ENCODE assay signal across 8 mouse cellular contexts in the genomic region with DNA sequence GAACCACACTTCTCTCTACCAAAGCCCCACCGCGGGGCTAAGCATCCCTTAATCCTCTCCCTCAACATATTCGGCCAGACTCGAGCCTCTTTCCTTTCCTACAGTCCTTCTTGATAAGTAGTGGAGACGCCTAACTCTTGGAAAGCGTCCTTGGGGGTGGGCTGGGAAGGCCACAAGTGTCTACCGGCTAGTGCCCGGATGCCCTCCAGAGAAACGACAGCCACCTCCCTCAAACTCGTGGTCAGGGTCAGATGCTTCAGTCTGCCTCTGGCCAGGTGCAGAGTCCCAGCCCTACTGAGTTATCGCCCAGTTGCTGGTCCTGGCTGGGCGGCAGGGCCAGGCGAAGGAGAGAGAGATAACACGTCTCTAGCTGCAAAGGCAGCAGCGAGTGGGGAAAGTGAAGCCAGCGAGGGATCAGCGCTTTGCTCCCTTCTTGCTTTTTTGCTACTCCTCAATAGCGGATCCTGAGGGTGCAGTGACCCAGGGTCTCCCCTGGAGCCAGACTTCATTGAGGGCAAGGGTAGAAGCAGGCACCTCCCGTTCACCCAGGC. TPM values are rescaled to one million over a fixed set of nuclear protein-coding genes. Genes with fewer than 3 reads are reported as not detected.
DNase-seq lines count a peak whose midpoint lies in the region; ATAC-seq and TF ChIP-seq lines count a peak whose summit lies in the region.

No protein-coding gene starts in this region.

- WGBS in thymus, adult 2 months: 13% methylated on average over 19 of the region's 19 CpGs
- WGBS in hindbrain, embryonic 16.5 days: 6% methylated on average over 18 of the region's 19 CpGs
- WGBS in midbrain, embryonic 11.5 days: 2% methylated on average over 19 of the region's 19 CpGs

- peaks cover 55% of the 10 kb centered on the region for H3K4me1 ChIP-seq in thymus, adult 2 months (replicated peaks; ENCODE audit: control insufficient read depth, insufficient read depth, low read length)
- H3K4me1 ChIP-seq in hindbrain, embryonic 16.5 days (ENCODE audit: control insufficient read depth, insufficient read depth, low read depth, low read length): peaks cover 20% of the 10 kb centered on the region
- peaks cover 30% of the 10 kb centered on the region for H3K4me1 ChIP-seq in midbrain, embryonic 11.5 days (ENCODE audit: control insufficient read depth, insufficient read depth, low read length)

- H3K9ac ChIP-seq in hindbrain, embryonic 16.5 days (ENCODE audit: low read depth, low read length): peak overlapping the region; percentile 60
- peak overlapping the region; percentile 55 for H3K9ac ChIP-seq in midbrain, embryonic 11.5 days (ENCODE audit: low read length)

- no peak for ATAC-seq in hindbrain, embryonic 16.5 days
- no peak for ATAC-seq in midbrain, embryonic 11.5 days (ENCODE audit: low FRiP score)

- H3K4me3 ChIP-seq in thymus, adult 2 months (ENCODE audit: control insufficient read depth, insufficient read depth, low read length): peak overlapping the region; percentile 50
- H3K4me3 ChIP-seq in hindbrain, embryonic 16.5 days (ENCODE audit: low read length): peak overlapping the region; percentile 55
- peak overlapping the region; percentile 41 for H3K4me3 ChIP-seq in midbrain, embryonic 11.5 days (ENCODE audit: low read depth, low read length)

- H3K4me2 ChIP-seq in hindbrain, embryonic 16.5 days (ENCODE audit: low read length): peak overlapping the region; percentile 92
- peak overlapping the region; percentile 81 for H3K4me2 ChIP-seq in midbrain, embryonic 11.5 days

- DNase-seq in adrenal gland, postnatal 14 days: peak; percentile 61
- no peak for DNase-seq in adrenal gland, adult (ENCODE audit: inconsistent age in 2 of 2, low spot score in 1 of 2)
- DNase-seq in thymus, adult 2 months: peak; percentile 37
- no peak for DNase-seq in thymus, postnatal 14 days
- DNase-seq in midbrain, embryonic 11.5 days (ENCODE audit: low spot score, missing footprints): peak; percentile 96
- no peak for DNase-seq in urinary bladder, postnatal 25 days (ENCODE audit: low spot score)
- DNase-seq in T-cell, adult 2 months (ENCODE audit: low spot score): no peak

- H3K27me3 ChIP-seq in thymus, adult 2 months (ENCODE audit: control insufficient read depth, insufficient read depth, low read length): no peaks in the 10 kb centered on the region
- no peaks in the 10 kb centered on the region for H3K27me3 ChIP-seq in hindbrain, embryonic 16.5 days (replicated peaks; ENCODE audit: control insufficient read depth, insufficient read depth, low read length)
- H3K27me3 ChIP-seq in midbrain, embryonic 11.5 days (ENCODE audit: control insufficient read depth, insufficient read depth, low read length): peaks cover 14% of the 10 kb centered on the region

- H3K36me3 ChIP-seq in thymus, adult 2 months (ENCODE audit: control insufficient read depth, insufficient read depth, low read length): no peaks in the 10 kb centered on the region
- no peaks in the 10 kb centered on the region for H3K36me3 ChIP-seq in hindbrain, embryonic 16.5 days (ENCODE audit: control insufficient read depth, insufficient read depth, low read length)
- H3K36me3 ChIP-seq in midbrain, embryonic 11.5 days (ENCODE audit: control insufficient read depth, insufficient read depth, low read length): no peaks in the 10 kb centered on the region

- TF ChIP-seq CTCF in thymus, adult 2 months (IDR thresholded peaks at IDR 0.05; ENCODE audit: borderline replicate concordance, control insufficient read depth, extremely low read depth, insufficient read depth, low read length, poor library complexity): no peak

- no peak for TF ChIP-seq POLR2A in thymus, adult 2 months (IDR thresholded peaks at IDR 0.05; ENCODE audit: control insufficient read depth, extremely low read depth, insufficient read depth, low read length, poor library complexity)

- no peak overlapping the region for H3K27ac ChIP-seq in thymus, adult 2 months (ENCODE audit: control insufficient read depth, insufficient read depth, low read length)
- H3K27ac ChIP-seq in hindbrain, embryonic 16.5 days (ENCODE audit: low read depth, low read length): no peak overlapping the region
- H3K27ac ChIP-seq in midbrain, embryonic 11.5 days (ENCODE audit: low read depth, low read length): no peak overlapping the region

- no peaks in the 10 kb centered on the region for H3K9me3 ChIP-seq in hindbrain, embryonic 16.5 days (ENCODE audit: control insufficient read depth, low read length)
- no peaks in the 10 kb centered on the region for H3K9me3 ChIP-seq in midbrain, embryonic 11.5 days (ENCODE audit: control insufficient read depth, low read length)

RNA-seq across cellular contexts. Expression of gene Abhd15, which starts 0.6 kb away (rescaled TPM):
- total RNA-seq in adrenal gland, postnatal 14 days (2021): 24.3 and 26.9 TPM in 2 replicates
- 14.2 and 18.9 TPM in 2 replicates for polyA plus RNA-seq in thymus, adult 2 months (2012; rRNA removed)
- polyA plus RNA-seq in hindbrain, embryonic 16.5 days (2015; fragmentation: Nextera tagmentation; extraction: Ambion mirVana): 2.2 and 2.9 TPM in 2 replicates
- 1.9 and 2.1 TPM in 2 replicates for polyA plus RNA-seq in midbrain, embryonic 11.5 days (2014; fragmentation: Nextera tagmentation; extraction: Ambion mirVana)

RNA-seq across cellular contexts. Expression of gene Trp53i13, which starts 1.4 kb away (rescaled TPM):
- total RNA-seq in adrenal gland, postnatal 14 days (2021): 9.6 and 12.5 TPM in 2 replicates
- polyA plus RNA-seq in thymus, adult 2 months (2012; rRNA removed): 72.7 and 74.2 TPM in 2 replicates
- polyA plus RNA-seq in hindbrain, embryonic 16.5 days (2015; fragmentation: Nextera tagmentation; extraction: Ambion mirVana): 13.8 and 17.6 TPM in 2 replicates
- polyA plus RNA-seq in midbrain, embryonic 11.5 days (2014; fragmentation: Nextera tagmentation; extraction: Ambion mirVana): 25.5 and 27.3 TPM in 2 replicates

RNA-seq across cellular contexts. Expression of gene Gm10392, which starts 4.6 kb away (rescaled TPM):
- not detected in 2 replicates for total RNA-seq in adrenal gland, postnatal 14 days (2021)
- polyA plus RNA-seq in thymus, adult 2 months (2012; rRNA removed): 3.2 and 3.6 TPM in 2 replicates
- polyA plus RNA-seq in hindbrain, embryonic 16.5 days (2015; fragmentation: Nextera tagmentation; extraction: Ambion mirVana): 0.12 and 0.19 TPM in 2 replicates
- 0.10 TPM in 1 of 2 replicates, not detected in the other for polyA plus RNA-seq in midbrain, embryonic 11.5 days (2014; fragmentation: Nextera tagmentation; extraction: Ambion mirVana)

RNA-seq across cellular contexts. Expression of gene Git1, which starts 21.0 kb away (rescaled TPM):
- total RNA-seq in adrenal gland, postnatal 14 days (2021): 49.5 and 53.0 TPM in 2 replicates
- polyA plus RNA-seq in thymus, adult 2 months (2012; rRNA removed): 99.0 and 100 TPM in 2 replicates
- polyA plus RNA-seq in hindbrain, embryonic 16.5 days (2015; fragmentation: Nextera tagmentation; extraction: Ambion mirVana): 14.0 and 18.0 TPM in 2 replicates
- 11.3 and 13.8 TPM in 2 replicates for polyA plus RNA-seq in midbrain, embryonic 11.5 days (2014; fragmentation: Nextera tagmentation; extraction: Ambion mirVana)

RNA-seq across cellular contexts. Expression of gene Ankrd13b, which starts 24.9 kb away (rescaled TPM):
- total RNA-seq in adrenal gland, postnatal 14 days (2021): 8.2 and 10.4 TPM in 2 replicates
- 47.4 and 52.7 TPM in 2 replicates for polyA plus RNA-seq in thymus, adult 2 months (2012; rRNA removed)
- polyA plus RNA-seq in hindbrain, embryonic 16.5 days (2015; fragmentation: Nextera tagmentation; extraction: Ambion mirVana): 23.3 and 30.4 TPM in 2 replicates
- 9.5 and 13.5 TPM in 2 replicates for polyA plus RNA-seq in midbrain, embryonic 11.5 days (2014; fragmentation: Nextera tagmentation; extraction: Ambion mirVana)

Comparison
In these comparisons a context has a peak if more than half of its experiments do, and no peak if none do; other contexts are left out.
1. DNase-seq: peak in adrenal gland, postnatal 14 days (single experiment), thymus, adult 2 months (single experiment) and midbrain, embryonic 11.5 days (single experiment); none in adrenal gland, adult (0 of 2), thymus, postnatal 14 days (single experiment), urinary bladder, postnatal 25 days (single experiment) and T-cell, adult 2 months (single experiment).
2. Peak in every context shown above with its lines, with median percentiles within 50 percentile points of each other: H3K4me3 ChIP-seq.